In genomic region chr2:158628858-158629257, GRCm38 (mm10) we compare ENCODE assay signal across 17 mouse cellular contexts. TPM values are rescaled to one million over a fixed set of nuclear protein-coding genes. Genes with fewer than 3 reads are reported as not detected.
DNase-seq lines count a peak whose midpoint lies in the region; ATAC-seq and TF ChIP-seq lines count a peak whose summit lies in the region.
"Had no signal": no experiment of that assay in that cellular context is flagged by ENCODE, and none has a peak within 500 bp of the region (broad histone marks: within the 10 kb centered on the region; RNA-seq: fewer than 3 reads in every experiment).

No protein-coding gene starts in this region.

- no peak for TF ChIP-seq POLR2A in lung, adult 2 months (IDR thresholded peaks at IDR 0.05; ENCODE audit: borderline replicate concordance, extremely low read depth, low read depth, low read length)

- WGBS in heart, postnatal 0 days: 71% methylated on average over 3 of the region's 3 CpGs
- WGBS in lung, postnatal 0 days: 69% methylated on average over 3 of the region's 3 CpGs
- 77% methylated on average over 3 of the region's 3 CpGs for WGBS in lung, adult 2 months
- 77% methylated on average over 3 of the region's 3 CpGs for WGBS in kidney, embryonic 15.5 days

- H3K9ac ChIP-seq in heart, postnatal 0 days (replicated peaks; ENCODE audit: low read depth, low read length): no peak overlapping the region
- no peak overlapping the region for H3K9ac ChIP-seq in lung, postnatal 0 days (replicated peaks; ENCODE audit: low read depth)
- H3K9ac ChIP-seq in kidney, embryonic 15.5 days: no peak overlapping the region
- H3K9ac ChIP-seq: embryonic facial prominence, embryonic 15.5 days; heart, embryonic 15.5 days; liver, embryonic 12.5 days had no signal

- H3K4me1 ChIP-seq in heart, postnatal 0 days (ENCODE audit: control insufficient read depth, insufficient read depth): peaks cover 4% of the 10 kb centered on the region; the same call in 1 of the 2 replicates
- peaks cover 7% of the 10 kb centered on the region; the same call in 1 of the 2 replicates for H3K4me1 ChIP-seq in lung, postnatal 0 days (ENCODE audit: insufficient read depth, low read depth, low read length)
- H3K4me1 ChIP-seq in lung, adult 2 months (ENCODE audit: control insufficient read depth, insufficient read depth, low read length): peaks cover 4% of the 10 kb centered on the region; the same call in 1 of the 2 replicates
- peaks cover 15% of the 10 kb centered on the region for H3K4me1 ChIP-seq in kidney, embryonic 15.5 days

- no peak overlapping the region for H3K4me3 ChIP-seq in heart, postnatal 0 days (ENCODE audit: low read depth, low read length)
- H3K4me3 ChIP-seq in lung, postnatal 0 days (ENCODE audit: low read depth, low read length): no peak overlapping the region
- no peak overlapping the region for H3K4me3 ChIP-seq in lung, adult 2 months (replicated peaks; ENCODE audit: extremely low read depth, low read depth, low read length)
- no peak overlapping the region for H3K4me3 ChIP-seq in kidney, embryonic 15.5 days (replicated peaks)
- H3K4me3 ChIP-seq: embryonic facial prominence, embryonic 15.5 days; heart, embryonic 15.5 days; liver, embryonic 12.5 days had no signal

- peaks cover 68% of the 10 kb centered on the region for H3K36me3 ChIP-seq in heart, postnatal 0 days (replicated peaks; ENCODE audit: control insufficient read depth, insufficient read depth, low read length)
- peaks cover 25% of the 10 kb centered on the region; the same call in 1 of the 2 replicates for H3K36me3 ChIP-seq in lung, postnatal 0 days (ENCODE audit: insufficient read depth, low read length)
- H3K36me3 ChIP-seq in kidney, embryonic 15.5 days: peaks cover 67% of the 10 kb centered on the region

- TF ChIP-seq CTCF in heart, postnatal 0 days (IDR thresholded peaks at IDR 0.05; ENCODE audit: low read depth): peak; percentile 28; the same call in 1 of the 2 replicates
- peak; percentile 53 for TF ChIP-seq CTCF in lung, postnatal 0 days (IDR thresholded peaks at IDR 0.05)
- TF ChIP-seq CTCF in lung, adult 2 months (IDR thresholded peaks at IDR 0.05; ENCODE audit: insufficient read depth, low read length): no peak

- no peaks in the 10 kb centered on the region for H3K9me3 ChIP-seq in heart, postnatal 0 days (replicated peaks; ENCODE audit: control insufficient read depth, low read length)
- no peaks in the 10 kb centered on the region for H3K9me3 ChIP-seq in lung, postnatal 0 days (ENCODE audit: low read length)
- no peaks in the 10 kb centered on the region for H3K9me3 ChIP-seq in kidney, embryonic 15.5 days (replicated peaks)
- H3K9me3 ChIP-seq: embryonic facial prominence, embryonic 15.5 days; heart, embryonic 15.5 days; liver, embryonic 12.5 days had no signal

- H3K4me2 ChIP-seq in heart, postnatal 0 days (ENCODE audit: low read depth, low read length): no peak overlapping the region
- no peak overlapping the region for H3K4me2 ChIP-seq in lung, postnatal 0 days (replicated peaks; ENCODE audit: low read depth, low read length)
- H3K4me2 ChIP-seq in kidney, embryonic 15.5 days: no peak overlapping the region
- H3K4me2 ChIP-seq: embryonic facial prominence, embryonic 15.5 days; heart, embryonic 15.5 days; liver, embryonic 12.5 days had no signal

- no peak overlapping the region for H3K27ac ChIP-seq in heart, postnatal 0 days (ENCODE audit: low read depth)
- H3K27ac ChIP-seq in lung, postnatal 0 days (ENCODE audit: low read length): no peak overlapping the region
- no peak overlapping the region for H3K27ac ChIP-seq in kidney, embryonic 15.5 days
- H3K27ac ChIP-seq: embryonic facial prominence, embryonic 15.5 days; heart, embryonic 15.5 days; liver, embryonic 12.5 days had no signal

- no peaks in the 10 kb centered on the region for H3K27me3 ChIP-seq in heart, postnatal 0 days (ENCODE audit: control insufficient read depth, insufficient read depth, low read length)
- no peaks in the 10 kb centered on the region for H3K27me3 ChIP-seq in lung, postnatal 0 days (replicated peaks; ENCODE audit: insufficient read depth, low read length)
- H3K27me3 ChIP-seq in kidney, embryonic 15.5 days: no peaks in the 10 kb centered on the region
- H3K27me3 ChIP-seq: embryonic facial prominence, embryonic 15.5 days; heart, embryonic 15.5 days; liver, embryonic 12.5 days had no signal

- no peak for DNase-seq in heart, postnatal 0 days (ENCODE audit: low spot score)
- no peak for DNase-seq in heart, postnatal 4 days
- no peak for DNase-seq in lung, postnatal 0 days (ENCODE audit: low spot score)
- DNase-seq in lung, adult 2 months: no peak
- peak; percentile 61 for DNase-seq in NIH3T3 (ENCODE audit: low read depth)
- peak; percentile 64 for DNase-seq in retina, embryonic 14.5 days (ENCODE audit: low spot score)
- no peak for DNase-seq in spleen, postnatal 14 days (ENCODE audit: low spot score in 2 of 2)
- DNase-seq: right cerebral cortex, postnatal 25 days; thymus, postnatal 36 days had no signal

- TF ChIP-seq EP300 in heart, postnatal 0 days (IDR thresholded peaks at IDR 0.05; ENCODE audit: low read depth): no peak
- no peak for TF ChIP-seq EP300 in lung, postnatal 0 days (IDR thresholded peaks at IDR 0.05)

- ATAC-seq in heart, postnatal 0 days (ENCODE audit: insufficient read depth, low read depth): no peak
- no peak for ATAC-seq in lung, postnatal 0 days
- no peak for ATAC-seq in kidney, embryonic 15.5 days (replicated peaks; ENCODE audit: low FRiP score)
- ATAC-seq: CD4-positive, CD25-positive, alpha-beta regulatory T cell, adult 4 months; inflammation-experienced regulatory T-cells, adult 6 months; liver, embryonic 12.5 days had no signal

RNA-seq across cellular contexts. Expression of gene Actr5, which starts 4.2 kb away (rescaled TPM):
- 9.6 and 10.8 TPM in 2 replicates for total RNA-seq in heart, postnatal 0 days (2014; rRNA removed; ENCODE audit: low replicate concordance)
- polyA plus RNA-seq in heart, postnatal 0 days (2015; fragmentation: Nextera tagmentation; extraction: Ambion mirVana): 2.9 and 3.8 TPM in 2 replicates
- 1 to 10 TPM; 9.0 to 9.4 TPM for total RNA-seq in heart, postnatal 4 days (2021)
- polyA plus RNA-seq in lung, postnatal 0 days (2015; fragmentation: Nextera tagmentation; extraction: Ambion mirVana): 6.4 and 6.6 TPM in 2 replicates
- 8.1 and 9.0 TPM in 2 replicates for polyA plus RNA-seq in lung, adult 2 months (2012; rRNA removed)
- polyA plus RNA-seq in kidney, embryonic 15.5 days (2015; fragmentation: Nextera tagmentation; extraction: Ambion mirVana): 10.9 and 12.3 TPM in 2 replicates

RNA-seq across cellular contexts. Expression of gene Slc32a1, which starts 18.3 kb away (rescaled TPM):
- total RNA-seq in heart, postnatal 0 days (2014; rRNA removed; ENCODE audit: low replicate concordance): not detected in 2 replicates
- polyA plus RNA-seq in heart, postnatal 0 days (2015; fragmentation: Nextera tagmentation; extraction: Ambion mirVana): not detected in 2 replicates
- not detected for total RNA-seq in heart, postnatal 4 days (2021)
- polyA plus RNA-seq in lung, postnatal 0 days (2015; fragmentation: Nextera tagmentation; extraction: Ambion mirVana): not detected in 2 replicates
- not detected in 2 replicates for polyA plus RNA-seq in lung, adult 2 months (2012; rRNA removed)
- polyA plus RNA-seq in kidney, embryonic 15.5 days (2015; fragmentation: Nextera tagmentation; extraction: Ambion mirVana): 0.12 and 0.14 TPM in 2 replicates
- total RNA-seq: gastrocnemius, postnatal 4 days had no signal
- polyA plus RNA-seq: CD4-positive, CD25-positive, alpha-beta regulatory T cell, adult 4 months; heart, embryonic 15.5 days; inflammation-experienced regulatory T-cells, adult 6 months; liver, embryonic 12.5 days; stomach, embryonic 14.5 days had no signal

RNA-seq across cellular contexts. Expression of gene Ppp1r16b, which starts 36.3 kb away (rescaled TPM):
- total RNA-seq in heart, postnatal 0 days (2014; rRNA removed; ENCODE audit: low replicate concordance): 3.7 and 9.1 TPM in 2 replicates
- 5.0 and 5.1 TPM in 2 replicates for polyA plus RNA-seq in heart, postnatal 0 days (2015; fragmentation: Nextera tagmentation; extraction: Ambion mirVana)
- total RNA-seq in heart, postnatal 4 days (2021): 10 to 100 TPM; 13.8 to 14.2 TPM
- polyA plus RNA-seq in lung, postnatal 0 days (2015; fragmentation: Nextera tagmentation; extraction: Ambion mirVana): 30.6 and 48.6 TPM in 2 replicates
- polyA plus RNA-seq in lung, adult 2 months (2012; rRNA removed): 31.6 and 43.5 TPM in 2 replicates
- 14.9 and 15.3 TPM in 2 replicates for polyA plus RNA-seq in kidney, embryonic 15.5 days (2015; fragmentation: Nextera tagmentation; extraction: Ambion mirVana)

Comparison
In these comparisons a context has a peak if more than half of its experiments do, and no peak if none do; other contexts are left out.
1. DNase-seq: peak in NIH3T3 (single experiment) and retina, embryonic 14.5 days (single experiment); none in heart, postnatal 0 days (single experiment), heart, postnatal 4 days (single experiment), lung, postnatal 0 days (single experiment), lung, adult 2 months (single experiment) and spleen, postnatal 14 days (0 of 2).